Mouse (Mus musculus) ES-CJ7 (cell line): ENCODE measurements around the gene Acvr1.

Experiments
- DNase-seq: peaks from one replicate; pipeline ENCODE4 v3.0.0; 2011; ENCODE audit warnings: low read depth, low spot score

The Acvr1 gene

GRCm38 (mm10) chr2:58557045-58557845, 9.7 kb downstream of the Acvr1 start:
- DNase-seq = no peak

GRCm38 (mm10) chr2:58552296-58552695, 14.7 kb downstream of the Acvr1 start:
- DNase-seq = no peak

DNA sequence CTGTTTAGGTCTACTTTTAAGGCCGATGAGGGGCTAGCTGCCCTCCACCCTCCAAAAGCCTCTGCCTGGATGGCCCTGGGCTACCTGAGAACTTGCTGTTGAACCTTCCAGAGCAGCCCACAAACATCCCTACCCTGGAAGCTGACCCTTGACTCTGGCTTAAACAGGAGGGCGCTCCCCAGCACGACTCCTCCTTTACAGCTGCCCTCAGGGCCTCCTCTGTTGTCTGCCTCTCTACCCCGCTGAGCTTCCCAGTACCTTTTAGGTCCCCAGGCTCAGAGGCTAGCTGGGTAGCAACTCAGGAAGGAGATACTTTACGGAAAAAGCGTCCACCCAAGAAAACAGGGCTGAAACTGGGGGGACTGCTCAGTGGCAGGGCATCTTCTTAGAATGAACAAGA, 15.1 kb downstream of the Acvr1 start:
- DNase-seq = no peak

- no peak for DNase-seq
Observed at GRCm38 (mm10) chr2:58550488-58550887, 16.5 kb downstream of the Acvr1 start.

GRCm38 (mm10) chr2:58549960-58550359, 17.0 kb downstream of the Acvr1 start:
- DNase-seq = no peak

- no peak for DNase-seq
Observed at GRCm38 (mm10) chr2:58548943-58549342, 18.0 kb downstream of the Acvr1 start.

DNA sequence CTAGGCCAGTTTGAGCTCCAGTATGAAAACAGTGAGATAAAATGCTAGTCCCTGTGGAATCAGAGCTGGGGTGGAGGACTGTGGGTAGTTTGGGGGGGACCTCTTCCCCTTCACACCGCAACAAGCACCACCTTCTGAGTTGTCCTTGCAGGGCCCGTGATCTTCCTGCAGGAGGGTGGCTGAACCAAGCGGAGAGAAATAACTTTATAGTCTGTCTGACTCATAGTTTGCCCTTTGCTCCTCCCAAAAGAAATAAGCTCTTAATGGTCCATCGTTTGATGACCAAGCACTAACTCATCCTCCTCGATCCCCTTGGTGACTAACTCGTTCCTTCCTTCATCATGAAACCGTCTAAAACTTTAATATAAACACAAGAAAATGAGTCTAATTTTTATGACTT, 20.7 kb downstream of the Acvr1 start:
- no peak for DNase-seq

DNA sequence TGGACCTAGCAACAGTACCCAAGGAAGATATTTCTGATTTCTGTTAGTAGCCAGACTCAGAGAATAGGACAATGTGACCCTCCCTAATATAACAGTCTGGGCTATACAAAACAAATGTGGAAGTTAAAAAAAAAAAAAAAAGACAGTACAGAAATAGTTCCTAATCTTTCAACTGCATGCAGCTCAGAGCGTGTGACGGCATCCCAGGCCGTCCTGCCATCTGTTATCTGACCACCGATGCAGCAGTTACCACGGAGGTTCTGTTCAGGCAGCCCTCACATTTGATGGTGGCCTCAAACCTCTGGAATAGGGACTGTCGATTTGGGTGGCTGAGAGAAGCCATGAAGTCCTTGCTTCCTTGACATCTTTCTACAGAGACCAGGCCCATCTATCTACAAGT, 22.6 kb downstream of the Acvr1 start:
- no peak for DNase-seq

DNA sequence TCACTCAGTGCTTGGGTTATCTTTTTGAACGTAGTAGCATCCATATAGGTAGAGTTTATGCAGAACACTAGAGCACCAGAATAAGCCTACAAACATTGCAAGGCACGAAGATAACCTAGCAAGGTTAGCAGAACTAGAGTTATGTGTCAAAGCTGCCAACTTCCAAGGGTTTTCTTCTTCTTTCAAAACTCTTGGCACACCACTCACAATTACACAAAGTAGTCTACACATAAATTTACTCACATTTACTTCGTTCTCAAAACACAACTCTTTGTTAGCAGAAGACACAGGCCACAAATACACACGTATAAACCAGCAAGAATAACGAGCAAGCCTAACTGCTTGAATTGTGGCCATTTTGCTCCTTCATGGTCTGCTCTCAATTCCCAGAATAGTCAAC, 23.7 kb downstream of the Acvr1 start:
- no peak for DNase-seq

- peak; percentile 47 for DNase-seq
Observed at GRCm38 (mm10) chr2:58538196-58538595, 28.8 kb downstream of the Acvr1 start.

GRCm38 (mm10) chr2:58536796-58537195, 30.2 kb downstream of the Acvr1 start:
- DNase-seq = no peak

GRCm38 (mm10) chr2:58535233-58535632, 31.7 kb downstream of the Acvr1 start:
- DNase-seq = no peak

GRCm38 (mm10) chr2:58534379-58534778, 32.6 kb downstream of the Acvr1 start:
- no peak for DNase-seq

- DNase-seq = no peak
Observed at GRCm38 (mm10) chr2:58533521-58534001, 33.4 kb downstream of the Acvr1 start.

- peak; percentile 53 for DNase-seq
Observed at GRCm38 (mm10) chr2:58532260-58532850, 34.6 kb downstream of the Acvr1 start.

- DNase-seq = no peak
Observed at GRCm38 (mm10) chr2:58530521-58530920, 36.4 kb downstream of the Acvr1 start.

- no peak for DNase-seq
Observed at GRCm38 (mm10) chr2:58529860-58530440, 37.0 kb downstream of the Acvr1 start.

DNA sequence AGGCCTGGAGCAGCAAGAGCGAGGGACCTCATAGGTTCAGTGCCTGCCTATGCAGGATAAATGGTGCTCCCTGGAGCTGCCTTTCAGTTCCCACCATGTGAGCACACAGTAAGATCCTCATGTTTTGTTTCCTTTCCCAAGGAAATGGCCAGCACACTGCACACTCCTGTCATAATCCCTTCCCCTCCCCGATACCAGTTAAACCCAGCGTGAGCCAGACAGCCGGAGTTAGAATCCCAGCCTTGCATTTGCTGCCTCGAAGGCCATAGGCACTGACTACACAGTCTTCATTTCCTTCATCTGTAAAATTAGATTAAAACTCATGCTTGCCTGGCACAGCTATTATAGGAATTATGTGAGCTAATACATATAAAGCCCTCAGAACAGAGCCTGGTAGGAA, 37.6 kb downstream of the Acvr1 start:
- no peak for DNase-seq

GRCm38 (mm10) chr2:58527786-58528185, 39.2 kb downstream of the Acvr1 start:
- no peak for DNase-seq

DNA sequence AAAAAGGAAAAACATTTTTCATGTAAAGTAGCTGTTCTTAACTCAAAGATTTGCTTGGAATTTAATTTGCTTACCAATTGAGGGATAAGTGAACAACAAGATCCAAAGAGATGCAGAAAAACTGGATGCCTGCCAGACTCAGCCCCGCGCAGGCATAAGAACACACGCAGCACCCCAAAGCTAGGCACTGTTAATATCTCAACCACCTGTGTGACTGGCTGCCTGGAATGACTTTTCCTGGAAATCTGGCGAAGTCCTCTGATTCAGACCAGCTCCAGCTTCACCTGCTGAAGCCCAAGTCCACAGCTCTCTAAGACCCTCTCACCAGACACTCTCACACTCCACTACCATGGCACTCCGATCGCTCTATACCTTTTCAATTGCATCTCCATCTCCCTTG, 42.6 kb downstream of the Acvr1 start:
- no peak for DNase-seq

- no peak for DNase-seq
Observed at GRCm38 (mm10) chr2:58523894-58524293, 43.1 kb downstream of the Acvr1 start.

DNA sequence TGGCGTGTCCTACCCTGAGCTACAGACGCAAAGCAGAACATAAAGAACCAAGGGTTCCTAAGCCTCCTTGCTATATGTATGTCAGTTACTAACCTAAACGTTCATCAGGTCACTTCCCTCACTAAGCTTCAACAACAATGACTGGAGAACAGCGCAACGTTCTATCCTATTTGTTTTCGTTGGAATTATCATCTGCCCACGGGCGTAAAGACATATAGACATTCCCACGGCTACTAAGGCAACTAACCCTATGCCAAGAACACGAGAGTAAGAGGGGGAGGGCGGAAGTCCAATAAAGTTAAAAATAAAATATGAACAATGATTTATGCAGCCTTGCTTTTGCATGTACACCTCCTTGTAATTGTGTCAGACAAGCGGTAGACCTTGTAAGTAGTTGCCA, 43.9 kb downstream of the Acvr1 start:
- no peak for DNase-seq

- no peak for DNase-seq
Observed at GRCm38 (mm10) chr2:58521621-58522020, 45.3 kb downstream of the Acvr1 start.
